Mouse (Mus musculus): Measurements from ENCODE around the gene Tmem132c. TPM values are rescaled to one million over a fixed set of nuclear protein-coding genes. Genes with fewer than 3 reads are reported as not detected.
A peak's percentile ranks its signal among the peaks of the same experiment; 100 is the strongest.

The Tmem132c gene
- polyA plus RNA-seq, 1 experiment from 2014 or later = 28.5 TPM

DNA sequence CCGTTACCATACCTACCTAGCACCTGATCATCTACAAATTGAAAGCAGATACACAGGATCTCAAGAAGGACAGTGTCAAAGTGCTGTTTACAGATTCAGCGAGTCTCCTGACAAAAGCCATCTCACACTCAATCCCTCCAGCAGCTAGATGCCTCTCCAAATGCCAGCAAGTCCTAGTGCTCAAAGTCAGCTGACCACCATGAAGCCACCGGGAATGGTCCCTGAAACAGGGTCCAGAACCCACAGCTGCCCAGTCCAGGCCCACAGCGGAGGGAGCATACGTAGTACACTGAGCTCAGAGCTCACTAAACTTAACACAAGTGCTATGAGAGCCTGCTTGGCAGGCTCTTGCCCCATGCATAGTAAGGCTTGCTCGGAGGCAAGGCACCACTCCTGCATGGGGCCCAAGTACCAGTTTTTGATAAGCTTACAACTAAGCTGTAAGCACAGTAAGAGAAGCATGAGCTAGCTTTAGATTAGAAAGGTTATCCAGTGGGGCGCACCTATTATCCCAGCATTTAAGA is 367.6 kb downstream of the Tmem132c start:
- no peak for ATAC-seq (ENCODE audit: insufficient number of reproducible peaks, low FRiP score, low TSS enrichment, low read depth)
- no peak overlapping the region for H3K9ac ChIP-seq
- no peak overlapping the region for H3K4me3 ChIP-seq (replicated peaks)
- H3K4me2 ChIP-seq (replicated peaks) = no peak overlapping the region
- H3K36me3 ChIP-seq = peaks cover 32% of the 10 kb centered on the region
- 78% methylated on average over 7 of the region's 7 CpGs for WGBS
- no peaks in the 10 kb centered on the region for H3K27me3 ChIP-seq
- H3K27ac ChIP-seq (replicated peaks) = no peak overlapping the region
- peaks cover 18% of the 10 kb centered on the region; the same call in 1 of the 2 replicates for H3K4me1 ChIP-seq
- no peaks in the 10 kb centered on the region for H3K9me3 ChIP-seq (replicated peaks)

DNA sequence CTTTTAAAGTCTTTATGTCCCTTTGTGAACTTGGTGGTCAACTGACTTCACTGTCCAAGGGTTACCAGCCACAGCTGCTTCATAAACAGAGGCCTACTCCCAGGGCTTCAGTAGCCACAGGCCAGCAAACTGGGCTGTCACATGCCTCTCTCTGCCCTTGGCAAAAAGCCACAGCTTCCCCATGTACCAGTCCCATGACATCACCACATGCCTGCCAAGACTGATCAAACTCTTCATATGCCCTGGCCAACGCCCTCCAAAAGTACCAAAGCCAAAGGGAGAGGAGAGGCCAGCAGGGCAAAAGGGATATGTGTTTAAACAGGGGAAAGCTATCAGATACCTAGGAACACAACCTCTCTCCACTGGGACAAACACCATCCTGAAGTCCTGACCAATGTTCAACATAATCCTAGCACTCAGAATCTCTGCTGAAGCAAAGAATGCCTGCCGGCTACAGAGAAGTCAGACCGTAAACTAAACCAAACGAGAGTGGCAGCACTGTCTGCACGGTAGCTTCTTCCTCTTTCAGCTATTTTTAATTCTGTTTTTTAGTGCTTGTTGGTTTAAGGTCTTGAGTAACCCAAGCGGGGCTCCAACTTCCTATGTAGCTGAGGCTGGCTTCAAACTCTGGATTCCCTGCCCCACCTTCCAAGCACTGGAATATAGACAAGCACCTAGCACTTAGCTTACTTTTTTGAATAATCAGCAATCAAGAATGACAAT is 369.3 kb downstream of the Tmem132c start:
- no peak overlapping the region for H3K4me2 ChIP-seq (replicated peaks)
- WGBS = 60% methylated on average over 6 of the region's 6 CpGs
- H3K9ac ChIP-seq = no peak overlapping the region

DNA sequence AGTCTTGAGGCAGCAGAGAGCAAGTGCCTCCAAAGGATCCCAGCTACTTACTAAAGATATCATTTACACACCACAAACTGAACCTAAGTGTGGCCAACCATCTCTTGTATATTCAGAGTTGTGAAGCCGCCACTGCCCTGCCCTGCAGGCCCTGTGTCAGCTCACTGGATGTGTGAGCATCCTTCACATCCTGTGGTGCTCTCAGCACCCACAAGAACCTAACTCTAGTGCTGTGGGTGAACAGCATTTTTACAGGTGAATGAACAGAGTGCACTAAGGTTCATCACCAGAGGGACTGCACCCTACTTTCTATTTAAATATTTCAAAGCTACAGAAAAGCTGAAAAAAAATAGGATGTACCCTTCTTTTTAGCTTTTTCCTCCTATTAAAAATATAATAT is 370.3 kb downstream of the Tmem132c start:
- Histone ChIP-seq H3K4me1 (peaks cover 39% of the 10 kb centered on the region), H3K27ac (replicated peaks) (no peak overlapping the region), H3K9ac (no peak overlapping the region), H3K4me3 (replicated peaks) (no peak overlapping the region), H3K9me3 (replicated peaks) (no peaks in the 10 kb centered on the region), H3K27me3 (no peaks in the 10 kb centered on the region), H3K4me2 (replicated peaks) (no peak overlapping the region), H3K36me3 (peaks cover 14% of the 10 kb centered on the region)
- no peak for ATAC-seq (ENCODE audit: insufficient number of reproducible peaks, low FRiP score, low TSS enrichment, low read depth)
- 76% methylated on average over 1 of the region's 1 CpGs for WGBS

More for the DNA sequence above, 369.3 kb downstream of the Tmem132c start:
- H3K36me3 ChIP-seq = peaks cover 21% of the 10 kb centered on the region
- H3K9me3 ChIP-seq (replicated peaks) = no peaks in the 10 kb centered on the region
- H3K27ac ChIP-seq (replicated peaks) = 0 out of 2 replicates have a peak overlapping the region, but pooled peaks have one; percentile 34
- H3K4me1 ChIP-seq = peaks cover 34% of the 10 kb centered on the region
- no peak for ATAC-seq (ENCODE audit: insufficient number of reproducible peaks, low FRiP score, low TSS enrichment, low read depth)
- H3K4me3 ChIP-seq (replicated peaks) = no peak overlapping the region
- H3K27me3 ChIP-seq = no peaks in the 10 kb centered on the region

DNA sequence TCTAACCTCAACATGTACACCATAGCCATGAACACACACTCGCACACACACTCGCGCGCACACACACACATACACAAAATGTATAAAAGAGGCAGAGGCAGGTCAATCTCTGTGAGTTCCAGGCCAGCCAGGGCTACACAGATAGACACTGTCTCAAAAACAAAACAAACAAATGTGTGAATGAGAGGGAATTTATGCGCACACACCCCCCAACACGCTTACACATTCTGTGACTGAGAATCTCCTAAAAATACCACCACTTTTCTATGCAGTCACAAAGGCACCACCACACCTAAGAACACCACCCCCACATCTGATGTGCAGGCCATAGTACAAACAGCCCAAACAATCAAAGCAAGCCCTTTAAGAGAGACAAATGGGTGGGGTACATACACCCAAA is 370.8 kb downstream of the Tmem132c start:
- ATAC-seq (ENCODE audit: insufficient number of reproducible peaks, low FRiP score, low TSS enrichment, low read depth) = no peak
- WGBS = 95% methylated on average over 6 of the region's 6 CpGs
- H3K9ac ChIP-seq = no peak overlapping the region
- H3K27ac ChIP-seq (replicated peaks) = no peak overlapping the region
- H3K4me3 ChIP-seq (replicated peaks) = no peak overlapping the region
- no peaks in the 10 kb centered on the region for H3K9me3 ChIP-seq (replicated peaks)
- no peaks in the 10 kb centered on the region for H3K27me3 ChIP-seq
- peaks cover 39% of the 10 kb centered on the region for H3K4me1 ChIP-seq
- H3K36me3 ChIP-seq = peaks cover 12% of the 10 kb centered on the region
- H3K4me2 ChIP-seq (replicated peaks) = no peak overlapping the region
